Mouse (Mus musculus) liver, embryonic 14.5 days (tissue): ENCODE results near the gene Tet3. TPM values are rescaled to one million over a fixed set of nuclear protein-coding genes. Genes with fewer than 3 reads are reported as not detected.

ENCODE experiments used
- ATAC-seq: fragments of 200-750 bp; cut with Nextera tagmentation; 2 replicates; pipeline ENCODE4 v1.8.0; 2017; ENCODE audit warnings: moderate number of reproducible peaks, mild to moderate bottlenecking, moderate library complexity; ENCODE audit not compliant: insufficient read depth
- DNase-seq, 3 experiments: peaks; one replicate each; pipeline ENCODE4 v3.0.0-alpha.2; 2012 to 2013; ENCODE audit warnings: low read depth in 3 of 3, low spot score in 3 of 3
- H3K27ac ChIP-seq: fragments of 300-500 bp; sonication (generic); 2 replicates; pipeline ENCODE4 v1.5.1; 2014; ENCODE audit warnings: moderate library complexity, mild to moderate bottlenecking, control low read depth, inconsistent platforms
- H3K27me3 ChIP-seq: fragments of 300-500 bp; sonication (generic); 2 replicates; pipeline ENCODE4 v1.6.1; 2014; ENCODE audit warnings: mild to moderate bottlenecking, low read length, moderate library complexity; ENCODE audit not compliant: control insufficient read depth, insufficient read depth
- H3K36me3 ChIP-seq: fragments of 300-500 bp; sonication (generic); replicated peaks from 2 replicates; pipeline ENCODE4 v1.6.1; 2014; ENCODE audit warnings: low read depth; ENCODE audit not compliant: control insufficient read depth, insufficient read depth
- H3K4me1 ChIP-seq, 2 experiments: fragments of 200-500 bp in 1 of 2; fragments of 300-500 bp in 1 of 2; sonication (generic) in 1 of 2; replicated peaks; 2 replicates each; pipeline ENCODE4 v1.6.1; 2012 to 2014; ENCODE audit warnings: antibody characterized with exemption in 1 of 2, inconsistent platforms in 1 of 2, low read length in 1 of 2; ENCODE audit not compliant: control insufficient read depth in 2 of 2, insufficient read depth in 2 of 2
- H3K4me2 ChIP-seq: fragments of 300-500 bp; sonication (generic); 2 replicates; pipeline ENCODE4 v1.6.1; 2014; ENCODE audit warnings: low read depth, mild to moderate bottlenecking, control low read depth, moderate library complexity
- H3K4me3 ChIP-seq, 2 experiments: fragments of 200-500 bp in 1 of 2; fragments of 300-500 bp in 1 of 2; sonication (generic) in 1 of 2; 2 replicates each; pipeline ENCODE4 v1.5.1; 2012 to 2014; ENCODE audit warnings: low read depth in 2 of 2, low read length in 2 of 2, mild to moderate bottlenecking in 2 of 2, control low read depth in 1 of 2, inconsistent platforms in 1 of 2, moderate library complexity in 1 of 2; ENCODE audit not compliant: insufficient read depth in 1 of 2
- H3K9ac ChIP-seq: fragments of 300-500 bp; sonication (generic); replicated peaks from 2 replicates; pipeline ENCODE4 v1.6.1; 2014; ENCODE audit warnings: mild to moderate bottlenecking, control low read depth, moderate library complexity
- H3K9me3 ChIP-seq: fragments of 300-500 bp; sonication (generic); 2 replicates; pipeline ENCODE4 v1.6.1; 2016; ENCODE audit warnings: low read length, mixed read lengths; ENCODE audit not compliant: control insufficient read depth
- CTCF ChIP-seq: IDR thresholded peaks from 2 replicates; pipeline ENCODE4 v1.5.1; 2016; ENCODE audit warnings: antibody characterized with exemption, low read depth, control low read depth
- EP300 ChIP-seq: IDR thresholded peaks from 2 replicates; pipeline ENCODE4 v1.6.1; 2016; ENCODE audit warnings: antibody characterized with exemption, low read depth
- WGBS: fragments of 180-500 bp; shearing (Covaris S2); extraction: QIAGEN DNeasy Blood & Tissue Kit; methylation state at CpG from one replicate; pipeline ENCODE4 v1.1.7; 2014; ENCODE audit not compliant: insufficient replicate concordance; 5-methylcytosine and 5-hydroxymethylcytosine counted together
- polyA plus RNA-seq, 2 experiments: library from polyadenylated mRNA; depleted of rRNA in 1 of 2; stranded (reverse) in 1 of 2; unstranded in 1 of 2; fragments of >200 nt; fragmentation: Nextera tagmentation in 1 of 2; extraction: Ambion mirVana in 1 of 2; gene quantifications; 2 replicates each; pipeline versions ENCODE4 v1.2.1 to v1.2.3; 2012 to 2014

Gene Tet3
- polyA plus RNA-seq, 2 experiments = 3.1 to 7.7 TPM

DNA sequence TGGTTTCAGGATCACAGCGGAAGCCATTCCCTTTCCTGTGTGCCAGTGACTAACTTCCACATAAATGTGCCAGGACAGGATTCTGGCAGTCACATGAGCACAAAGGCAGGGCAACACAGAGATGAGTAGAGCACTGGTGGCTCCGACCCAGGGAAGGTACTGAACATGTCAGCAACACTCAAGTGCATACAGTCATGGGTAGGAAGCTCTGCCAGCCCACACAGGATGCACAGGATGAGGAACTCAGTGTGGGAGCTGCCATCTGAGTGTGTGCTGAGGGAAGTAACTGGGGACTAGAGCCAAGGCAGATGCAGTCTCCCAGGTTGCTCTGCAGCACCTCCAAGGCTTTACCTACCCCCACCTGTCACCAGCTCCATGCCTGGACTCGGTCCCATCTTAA lies 43.8 kb upstream of the Tet3 start:
- no peak overlapping the region for H3K9ac ChIP-seq
- no peak overlapping the region for H3K4me2 ChIP-seq
- no peak overlapping the region for H3K27ac ChIP-seq
- no peak for DNase-seq
- H3K4me3 ChIP-seq = no peak overlapping the region
- no peaks in the 10 kb centered on the region for H3K36me3 ChIP-seq
- TF ChIP-seq CTCF (no peak), EP300 (no peak)
- no peaks in the 10 kb centered on the region for H3K27me3 ChIP-seq
- no peak for ATAC-seq
- WGBS = 51% methylated on average over 3 of the region's 3 CpGs
- H3K4me1 ChIP-seq = peaks cover 19 to 21% of the 10 kb centered on the region in 2 experiments
- H3K9me3 ChIP-seq = peaks cover 2% of the 10 kb centered on the region; the same call in 1 of the 2 replicates

DNA sequence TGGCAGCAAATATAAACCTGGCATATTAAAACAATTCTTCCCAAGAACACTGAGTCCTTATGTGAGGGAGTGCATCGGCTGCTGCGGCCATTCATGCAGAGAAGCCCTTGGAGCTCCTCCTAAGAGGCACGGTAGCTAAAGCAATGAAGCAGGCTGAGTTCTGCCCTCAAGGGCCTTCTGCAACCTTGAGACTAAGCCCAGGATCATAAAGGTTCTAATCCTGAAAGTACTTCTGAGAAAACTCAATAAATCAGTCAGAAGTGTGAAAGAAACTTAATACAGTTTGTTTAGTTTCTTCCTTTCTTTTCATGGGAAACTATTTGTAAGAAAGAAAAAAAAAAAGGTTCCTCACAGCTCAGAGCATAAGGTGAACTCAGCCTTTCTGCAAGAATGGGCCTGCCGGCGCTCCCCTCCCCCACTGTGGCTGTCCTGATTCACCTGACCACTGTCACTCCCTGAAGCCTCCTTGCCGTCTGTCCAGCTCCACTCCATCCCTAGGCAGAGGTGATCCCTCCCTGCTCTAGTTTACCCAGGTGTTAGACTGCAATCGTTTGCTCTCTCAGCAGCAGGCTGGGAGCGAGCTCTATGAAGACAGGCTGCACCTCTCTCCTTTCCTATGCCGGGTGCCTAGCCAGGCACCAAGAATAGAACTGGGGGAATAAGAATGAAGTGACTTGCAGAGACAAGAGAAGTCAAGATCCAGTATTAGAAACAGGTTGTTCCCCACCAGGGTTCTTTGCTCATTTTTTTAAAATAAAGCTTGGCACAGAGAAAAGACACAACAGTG lies 42.8 kb upstream of the Tet3 start:
- no peaks in the 10 kb centered on the region for H3K27me3 ChIP-seq
- H3K9ac ChIP-seq = no peak overlapping the region
- H3K27ac ChIP-seq = no peak overlapping the region
- no peak overlapping the region for H3K4me3 ChIP-seq
- TF ChIP-seq CTCF (no peak), EP300 (no peak)
- WGBS = 71% methylated on average over 9 of the region's 9 CpGs
- DNase-seq (no peak), ATAC-seq (no peak)
- no peaks in the 10 kb centered on the region for H3K36me3 ChIP-seq
- peaks cover 2% of the 10 kb centered on the region; the same call in 1 of the 2 replicates for H3K9me3 ChIP-seq
- no peak overlapping the region for H3K4me2 ChIP-seq
- H3K4me1 ChIP-seq = peaks cover 13 to 18% of the 10 kb centered on the region in 2 experiments

DNA sequence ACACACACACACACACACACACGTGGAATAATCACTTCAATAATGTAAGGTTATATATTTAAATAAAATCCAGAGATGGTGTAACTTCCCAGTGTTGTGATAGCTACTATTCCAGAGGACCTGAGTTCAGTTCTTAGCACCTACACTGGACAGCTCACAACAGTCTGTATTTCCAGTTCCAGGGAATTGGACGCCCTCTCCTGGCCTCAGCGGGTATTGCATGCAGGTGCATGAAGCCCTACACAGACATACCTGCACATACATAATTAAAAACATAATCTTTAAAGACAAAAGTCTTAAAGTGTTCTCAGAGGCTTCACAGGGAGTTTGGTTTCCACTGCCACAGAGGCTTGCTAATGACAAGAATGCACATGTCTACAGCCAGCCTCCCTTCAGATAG lies 41.6 kb upstream of the Tet3 start:
- ATAC-seq (no peak), DNase-seq (no peak)
- no peak overlapping the region for H3K4me3 ChIP-seq
- TF ChIP-seq CTCF (peak; percentile 67), EP300 (no peak)
- H3K27me3 ChIP-seq = no peaks in the 10 kb centered on the region
- H3K4me1 ChIP-seq = peaks cover 8 to 13% of the 10 kb centered on the region in 2 experiments
- 56% methylated on average over 3 of the region's 3 CpGs for WGBS
- H3K36me3 ChIP-seq = no peaks in the 10 kb centered on the region
- no peak overlapping the region for H3K27ac ChIP-seq
- no peak overlapping the region for H3K4me2 ChIP-seq
- peaks cover 2% of the 10 kb centered on the region; the same call in 1 of the 2 replicates for H3K9me3 ChIP-seq
- H3K9ac ChIP-seq = no peak overlapping the region

GRCm38 (mm10) chr6:83499078-83499477 lies 40.2 kb upstream of the Tet3 start:
- H3K4me2 ChIP-seq = no peak overlapping the region
- H3K4me1 ChIP-seq = peaks cover 0 to 3% of the 10 kb centered on the region in 2 experiments; a peak in 1 of 4 replicates
- ATAC-seq (no peak), DNase-seq (no peak)
- no peak for TF ChIP-seq EP300
- no peak for TF ChIP-seq CTCF
- H3K36me3 ChIP-seq = no peaks in the 10 kb centered on the region
- 88% methylated on average over 10 of the region's 10 CpGs for WGBS
- no peaks in the 10 kb centered on the region for H3K27me3 ChIP-seq
- no peak overlapping the region for H3K27ac ChIP-seq
- H3K4me3 ChIP-seq = no peak overlapping the region
- no peak overlapping the region for H3K9ac ChIP-seq
- H3K9me3 ChIP-seq = peaks cover 2% of the 10 kb centered on the region; the same call in 1 of the 2 replicates

DNA sequence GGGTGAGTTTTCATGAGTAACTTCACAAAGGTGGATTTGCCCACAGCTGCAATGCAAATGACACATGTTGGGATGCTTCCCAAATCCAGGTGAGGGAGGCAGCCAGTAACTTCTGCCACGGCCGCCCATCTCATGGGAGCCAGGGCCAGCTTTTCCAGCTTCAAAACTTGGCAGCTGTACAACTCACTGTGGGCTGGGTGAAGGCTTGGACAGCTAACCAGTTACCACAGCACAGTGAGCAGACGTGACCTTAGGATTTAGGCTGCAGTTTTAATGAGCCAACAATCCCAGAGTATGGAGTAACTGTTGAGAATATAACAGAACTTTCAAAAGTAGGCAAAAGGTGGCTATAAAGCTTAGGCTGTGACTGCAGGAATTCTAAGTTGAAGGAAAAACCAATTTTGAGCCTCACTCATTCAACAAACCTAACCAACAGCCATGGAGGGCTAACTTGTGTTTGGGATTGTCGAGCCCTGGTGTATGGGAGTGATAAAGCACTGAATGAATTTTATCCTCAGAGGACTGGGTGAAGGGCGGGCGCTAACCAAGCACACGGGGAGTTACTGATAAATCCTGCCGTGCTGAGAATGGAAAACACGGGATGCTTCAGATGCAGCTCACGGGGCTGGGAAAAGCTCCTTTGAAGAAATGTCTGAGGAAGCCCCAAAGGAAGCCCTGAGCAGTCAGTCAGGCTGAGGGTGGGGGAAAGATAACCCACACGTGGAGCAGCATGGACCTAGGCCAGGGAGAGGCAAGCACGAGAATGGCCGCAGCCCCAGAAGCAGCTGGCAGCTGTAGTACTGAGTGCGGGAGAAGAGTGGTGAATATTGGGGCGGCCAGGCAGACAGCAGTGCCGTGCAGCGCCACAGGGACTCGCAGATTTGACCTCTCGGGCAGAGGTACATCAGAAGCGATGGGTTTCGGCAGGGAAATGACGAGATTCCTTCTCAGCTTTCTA lies 38.1 kb upstream of the Tet3 start:
- Histone ChIP-seq H3K27me3 (no peaks in the 10 kb centered on the region), H3K36me3 (no peaks in the 10 kb centered on the region), H3K9me3 (peaks cover 2% of the 10 kb centered on the region; the same call in 1 of the 2 replicates), H3K4me3 (no peak overlapping the region), H3K27ac (no peak overlapping the region), H3K4me2 (no peak overlapping the region), H3K4me1 (0 out of 4 replicates have a peak, but pooled peaks cover 0 to 3% of the 10 kb centered on the region in 2 experiments), H3K9ac (no peak overlapping the region; the same call in 1 of the 2 replicates)
- ATAC-seq (no peak), DNase-seq (no peak)
- WGBS = 64% methylated on average over 22 of the region's 22 CpGs
- TF ChIP-seq CTCF = no peak
- no peak for TF ChIP-seq EP300
